Mouse (Mus musculus): Measurements from ENCODE around the gene Bcl3. TPM values are rescaled to one million over a fixed set of nuclear protein-coding genes. Genes with fewer than 3 reads are reported as not detected.
"Not testable (repeated sequence)": the region's sequence is repeated elsewhere in the genome, so short reads cannot be mapped to it uniquely, and the experiment has no call there.

Bcl3 gene
- total RNA-seq, 2 experiments from 2014 or later: 9.7 to 29.2 TPM

- ATAC-seq (ENCODE audit: poor library complexity, severe bottlenecking): no peak
These were observed 13.2 kb downstream of the Bcl3 start for GRCm38 (mm10) chr7:19809369-19809768.

- ATAC-seq (ENCODE audit: poor library complexity, severe bottlenecking): no peak
These were observed 16.1 kb downstream of the Bcl3 start for GRCm38 (mm10) chr7:19806356-19806969.

GRCm38 (mm10) chr7:19802995-19803394 is 19.6 kb downstream of the Bcl3 start:
- ATAC-seq (ENCODE audit: poor library complexity, severe bottlenecking): peak; percentile 93

- peak; percentile 46; the same call in 1 of the 2 replicates for ATAC-seq (ENCODE audit: poor library complexity, severe bottlenecking)
These were observed 21.8 kb downstream of the Bcl3 start for GRCm38 (mm10) chr7:19800764-19801163.

- ATAC-seq (ENCODE audit: poor library complexity, severe bottlenecking): peak; percentile 98
These were observed 25.6 kb downstream of the Bcl3 start, which contains the start of gene Cblc for GRCm38 (mm10) chr7:19796697-19797588. TSS of gene Cblc (minus strand) at chr7:19796809.

DNA sequence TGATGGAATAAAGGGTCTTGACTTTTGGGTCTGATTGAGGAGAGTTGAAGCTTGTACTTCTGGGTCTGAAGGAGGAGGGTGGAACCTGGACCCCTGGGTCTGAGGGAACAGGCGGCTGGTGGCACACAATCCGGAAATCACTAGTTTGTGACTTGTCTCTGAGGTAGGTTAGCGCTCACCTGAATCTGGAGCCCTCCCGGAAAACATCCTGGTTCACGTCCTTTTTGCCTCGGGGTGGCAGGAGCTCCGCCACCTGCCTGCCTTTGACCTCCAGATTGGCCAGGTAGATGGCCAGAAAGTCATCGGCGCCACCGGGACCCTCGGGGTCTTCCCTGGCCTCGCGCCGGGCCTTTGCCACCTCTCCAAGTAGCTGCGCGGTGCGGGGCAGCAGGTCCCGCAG is 26.3 kb downstream of the Bcl3 start:
- ATAC-seq (ENCODE audit: poor library complexity, severe bottlenecking): no peak

- ATAC-seq (ENCODE audit: poor library complexity, severe bottlenecking): no peak
These were observed 27.3 kb downstream of the Bcl3 start for GRCm38 (mm10) chr7:19795236-19795635.

- ATAC-seq (ENCODE audit: poor library complexity, severe bottlenecking): no peak
These were observed 29.6 kb downstream of the Bcl3 start for GRCm38 (mm10) chr7:19792701-19793630.

- not testable (repeated sequence) for ATAC-seq (ENCODE audit: poor library complexity, severe bottlenecking)
These were observed 31.1 kb downstream of the Bcl3 start for GRCm38 (mm10) chr7:19791504-19791903.

GRCm38 (mm10) chr7:19789904-19790347 is 32.6 kb downstream of the Bcl3 start:
- ATAC-seq (ENCODE audit: poor library complexity, severe bottlenecking): peak; percentile 91

DNA sequence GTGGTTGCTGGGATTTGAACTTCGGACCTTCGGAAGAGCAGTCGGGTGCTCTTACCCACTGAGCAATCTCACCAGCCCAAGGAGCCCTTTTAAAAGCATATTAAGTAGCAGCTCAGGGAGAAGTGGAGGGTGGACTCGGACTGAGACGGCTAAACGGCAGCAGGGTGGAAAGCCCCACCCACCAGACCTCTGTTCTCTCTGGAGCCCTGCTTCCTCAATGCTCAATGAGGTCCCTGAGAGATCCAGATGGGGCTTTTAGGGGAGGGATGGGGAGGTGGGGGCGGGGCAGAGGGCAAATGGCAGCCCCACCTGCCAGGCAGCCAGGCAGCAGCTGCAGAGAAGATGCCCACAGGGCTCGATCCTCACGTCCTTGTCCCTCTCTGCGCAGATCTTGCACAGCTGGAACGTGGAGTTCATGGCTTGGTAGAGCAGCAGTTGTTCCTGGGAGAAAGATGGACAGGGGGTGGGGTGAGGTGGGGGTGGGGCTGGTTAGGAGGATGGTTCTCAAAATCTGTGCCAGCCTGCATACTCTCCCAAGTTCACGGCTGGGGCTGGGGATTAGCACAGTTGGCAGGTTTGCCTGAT is 36.6 kb downstream of the Bcl3 start:
- no peak for ATAC-seq (ENCODE audit: poor library complexity, severe bottlenecking)

GRCm38 (mm10) chr7:19784764-19785535 is 37.6 kb downstream of the Bcl3 start:
- ATAC-seq (ENCODE audit: poor library complexity, severe bottlenecking): peak; percentile 12; the same call in 1 of the 2 replicates

DNA sequence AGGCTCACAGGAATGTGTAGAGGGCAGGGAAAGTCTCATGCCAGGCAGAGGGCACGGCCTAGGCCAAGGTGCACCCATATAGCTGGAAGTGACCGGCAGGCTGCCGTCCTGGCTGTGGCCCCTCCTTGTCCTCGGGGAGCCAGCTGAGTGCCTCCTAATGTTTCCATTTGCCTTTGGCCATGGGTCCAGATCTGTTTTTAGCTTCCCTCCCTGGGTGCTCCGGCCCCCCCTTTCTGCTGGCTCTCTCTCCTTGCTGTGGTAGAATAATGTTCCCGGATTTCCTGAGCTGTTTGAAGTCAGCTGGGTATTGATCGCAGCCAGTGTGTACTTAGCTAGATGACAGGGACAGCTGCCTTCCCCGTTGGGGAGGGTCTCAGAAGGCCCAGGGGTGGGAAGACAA is 38.9 kb downstream of the Bcl3 start:
- ATAC-seq (ENCODE audit: poor library complexity, severe bottlenecking): no peak

- ATAC-seq (ENCODE audit: poor library complexity, severe bottlenecking): no peak
These were observed 39.9 kb downstream of the Bcl3 start for GRCm38 (mm10) chr7:19782645-19783044.

GRCm38 (mm10) chr7:19781741-19782140 is 40.8 kb downstream of the Bcl3 start:
- ATAC-seq (ENCODE audit: poor library complexity, severe bottlenecking): no peak

DNA sequence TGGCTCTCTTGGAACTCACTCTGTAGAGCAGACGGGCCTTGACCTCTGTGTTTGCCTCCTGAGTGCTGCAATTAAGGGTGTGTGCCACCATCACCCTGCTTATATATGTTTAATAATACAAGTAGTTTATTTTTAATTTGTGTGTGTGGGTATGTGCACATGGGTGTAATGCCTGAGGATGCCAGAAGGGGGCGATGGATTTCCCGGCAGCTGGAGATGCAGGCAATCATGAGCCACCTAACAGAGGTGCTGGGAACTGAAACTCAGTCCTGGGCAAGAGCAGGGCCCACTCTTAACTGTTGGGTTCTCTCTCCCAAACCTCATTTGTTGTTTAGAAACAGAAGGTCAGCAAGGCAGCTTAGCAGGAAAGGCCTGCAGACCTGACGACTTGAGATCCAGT is 42.7 kb downstream of the Bcl3 start:
- ATAC-seq (ENCODE audit: poor library complexity, severe bottlenecking): no peak

- no peak for ATAC-seq (ENCODE audit: poor library complexity, severe bottlenecking)
These were observed 43.9 kb downstream of the Bcl3 start for GRCm38 (mm10) chr7:19778645-19779044.

- no peak for ATAC-seq (ENCODE audit: poor library complexity, severe bottlenecking)
These were observed 45.4 kb downstream of the Bcl3 start for GRCm38 (mm10) chr7:19777049-19777723.

- no peak for ATAC-seq (ENCODE audit: poor library complexity, severe bottlenecking)
These were observed 50.9 kb downstream of the Bcl3 start for GRCm38 (mm10) chr7:19771682-19772081.

Measured in megakaryocyte, adult 5-6 weeks (primary cell).